Mouse (Mus musculus): Measurements from ENCODE around the gene 4933430I17Rik.
A peak's percentile ranks its signal among the peaks of the same experiment; 100 is the strongest.

4933430I17Rik gene

DNA sequence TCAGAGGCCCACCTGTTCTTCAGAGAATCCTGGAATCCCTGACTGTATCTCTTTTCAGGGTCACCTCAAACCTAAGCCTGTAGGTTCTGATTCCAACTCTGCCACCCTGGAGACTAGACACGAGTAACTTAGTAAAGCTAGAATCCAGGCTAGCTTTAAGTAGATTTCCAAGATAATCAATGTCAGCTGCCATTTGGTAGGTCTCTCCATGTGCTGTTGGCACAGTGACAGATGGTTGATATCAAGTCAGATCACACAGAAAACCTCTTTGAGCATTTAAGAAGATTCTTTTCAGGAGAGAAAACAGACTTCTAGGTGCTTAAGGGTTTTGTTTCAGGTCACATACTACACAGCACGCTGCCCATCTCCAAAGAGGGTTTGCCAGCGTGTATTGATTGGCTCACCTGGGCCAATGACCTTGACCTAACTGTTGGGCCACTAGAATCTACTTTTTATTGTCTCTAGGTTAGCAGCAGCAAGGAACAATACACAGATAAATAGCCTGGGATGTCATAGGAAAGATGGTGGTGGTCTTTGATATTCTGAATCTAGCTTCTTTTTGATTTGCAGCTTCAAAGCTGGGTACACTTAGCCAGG is 21.7 kb upstream of the 4933430I17Rik start, which contains the start of gene Hdhd3:
TSS of gene Hdhd3 (minus strand) at position 94 of the 597 bp plus-strand sequence.
- DNase-seq (ENCODE audit: low spot score) = no peak

DNA sequence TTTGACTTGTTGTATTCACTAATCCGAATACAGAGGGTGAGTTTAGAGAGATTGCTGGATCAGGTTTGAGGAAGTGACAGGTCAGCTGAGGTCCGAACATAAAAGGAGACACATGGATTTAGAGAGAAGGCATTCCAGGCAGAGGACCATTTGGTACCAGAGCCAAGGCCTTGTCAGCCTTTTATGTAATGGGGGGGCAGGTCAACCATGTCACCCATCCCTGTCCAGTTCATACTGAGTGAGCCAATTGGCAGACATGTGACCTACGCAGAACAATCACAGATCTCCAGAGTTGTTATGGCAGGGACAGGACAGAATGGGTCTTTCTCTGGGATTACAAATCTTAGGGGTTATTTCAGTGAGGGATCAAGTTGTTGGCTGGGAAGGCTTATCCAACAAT is 19.2 kb upstream of the 4933430I17Rik start:
- DNase-seq (ENCODE audit: low spot score) = no peak

DNA sequence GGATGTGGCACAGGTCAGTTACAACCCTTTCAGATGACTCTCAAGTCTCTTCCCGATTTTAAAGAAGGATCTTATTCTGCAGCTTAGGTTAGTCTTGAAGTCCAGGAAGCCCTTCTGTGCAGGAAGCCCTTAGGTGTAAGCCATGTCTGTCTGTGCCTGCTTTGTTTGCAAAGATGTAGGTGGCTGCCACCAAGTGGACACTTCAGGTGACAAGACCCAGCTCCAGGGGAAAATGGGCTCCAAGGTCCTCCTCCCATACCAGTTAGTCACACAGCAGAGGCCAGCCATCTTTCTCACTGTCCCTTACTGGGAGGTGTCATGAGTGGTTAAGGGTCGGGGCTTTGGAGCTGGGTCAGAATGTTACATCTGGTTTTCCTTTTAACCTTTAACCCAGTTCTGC is 18.4 kb upstream of the 4933430I17Rik start:
- DNase-seq (ENCODE audit: low spot score) = no peak

- no peak for DNase-seq (ENCODE audit: low spot score)
These were observed 16.3 kb upstream of the 4933430I17Rik start for GRCm38 (mm10) chr4:62508839-62509238.

DNA sequence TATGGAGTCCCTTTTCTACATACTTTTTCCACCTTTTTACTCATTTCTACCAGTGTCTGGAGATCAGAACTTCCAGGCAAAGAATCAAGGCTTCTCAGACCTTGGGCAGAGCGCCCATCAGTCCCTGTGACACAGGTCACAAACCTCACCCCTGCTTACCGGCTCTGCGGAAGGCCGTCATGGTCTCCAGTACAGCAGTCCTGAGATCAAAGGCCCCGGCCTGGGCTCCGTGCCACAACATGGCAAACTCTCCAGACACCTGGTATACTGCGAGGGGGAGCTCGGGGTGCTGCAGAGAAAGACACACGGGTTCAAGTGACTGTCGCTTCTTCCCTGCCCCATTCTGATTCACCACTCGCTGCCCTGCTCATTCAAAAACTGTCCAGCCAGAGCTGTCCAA is 15.2 kb upstream of the 4933430I17Rik start:
- no peak for DNase-seq (ENCODE audit: low spot score)

GRCm38 (mm10) chr4:62513998-62514506 is 11.1 kb upstream of the 4933430I17Rik start:
- DNase-seq (ENCODE audit: low spot score) = no peak

- no peak for DNase-seq (ENCODE audit: low spot score)
These were observed 10.2 kb upstream of the 4933430I17Rik start for GRCm38 (mm10) chr4:62514995-62515394.

DNA sequence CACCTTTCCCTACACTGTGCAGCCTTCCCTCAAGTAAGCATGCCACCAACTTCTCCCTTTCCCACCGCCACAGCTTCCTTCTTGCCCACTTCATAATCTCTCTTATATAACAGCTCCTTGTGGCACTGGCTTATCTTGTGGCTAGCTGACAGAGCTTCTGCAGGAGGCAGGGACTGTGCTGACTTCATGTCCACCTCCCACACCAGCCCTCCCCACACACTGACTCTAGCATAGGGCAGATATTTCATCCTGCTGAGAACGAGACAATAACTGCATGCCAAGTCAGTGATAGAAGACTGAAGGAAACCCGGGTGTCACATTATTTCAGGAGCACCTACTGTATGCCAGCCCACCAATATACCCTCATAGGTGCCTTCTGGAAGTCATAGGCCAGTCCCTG is 9.7 kb upstream of the 4933430I17Rik start:
- peak; percentile 32 for DNase-seq (ENCODE audit: low spot score)

DNA sequence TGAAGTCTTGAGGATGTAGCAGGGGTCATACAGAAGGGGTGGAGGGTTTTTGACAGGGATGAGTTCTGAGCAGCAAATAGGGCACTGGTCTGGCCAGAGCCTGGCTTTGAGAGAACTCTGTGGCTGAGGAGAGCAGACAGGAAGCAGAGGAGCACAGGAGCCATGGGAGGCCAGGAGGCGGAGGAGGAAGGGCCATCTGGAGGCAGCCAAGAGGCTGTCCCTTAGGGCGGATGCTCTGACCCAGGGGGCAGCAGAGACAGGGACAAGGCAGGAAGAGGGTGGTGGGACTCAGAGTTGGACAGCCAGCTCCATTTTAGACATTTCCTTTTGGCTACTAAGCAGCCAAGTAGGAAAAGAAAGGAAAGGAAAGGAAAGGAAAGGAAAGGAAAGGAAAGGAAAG is 9.1 kb upstream of the 4933430I17Rik start:
- no peak for DNase-seq (ENCODE audit: low spot score)

DNA sequence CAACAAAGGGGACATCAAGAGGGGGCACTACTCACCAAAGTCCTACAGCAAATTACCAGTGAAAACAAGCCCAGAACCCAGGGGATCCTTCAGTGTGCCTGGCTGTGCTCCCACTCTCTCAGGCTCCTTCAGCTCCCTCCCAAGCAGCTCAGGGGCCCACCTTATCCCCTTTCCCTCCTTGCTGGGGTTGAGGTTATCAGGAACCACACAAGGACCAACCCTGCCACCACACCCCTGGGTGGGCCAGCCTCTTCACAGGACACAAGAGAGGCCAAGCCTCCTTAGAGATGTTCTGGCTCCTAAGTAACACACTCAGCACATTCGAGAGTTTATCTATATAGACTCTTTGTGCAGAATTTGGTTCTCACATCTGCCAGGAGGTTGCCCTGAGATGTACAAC is 8.6 kb upstream of the 4933430I17Rik start:
- peak; percentile 69 for DNase-seq (ENCODE audit: low spot score)

- DNase-seq (ENCODE audit: low spot score) = peak; percentile 32
These were observed 8.1 kb upstream of the 4933430I17Rik start for GRCm38 (mm10) chr4:62517046-62517445.

DNA sequence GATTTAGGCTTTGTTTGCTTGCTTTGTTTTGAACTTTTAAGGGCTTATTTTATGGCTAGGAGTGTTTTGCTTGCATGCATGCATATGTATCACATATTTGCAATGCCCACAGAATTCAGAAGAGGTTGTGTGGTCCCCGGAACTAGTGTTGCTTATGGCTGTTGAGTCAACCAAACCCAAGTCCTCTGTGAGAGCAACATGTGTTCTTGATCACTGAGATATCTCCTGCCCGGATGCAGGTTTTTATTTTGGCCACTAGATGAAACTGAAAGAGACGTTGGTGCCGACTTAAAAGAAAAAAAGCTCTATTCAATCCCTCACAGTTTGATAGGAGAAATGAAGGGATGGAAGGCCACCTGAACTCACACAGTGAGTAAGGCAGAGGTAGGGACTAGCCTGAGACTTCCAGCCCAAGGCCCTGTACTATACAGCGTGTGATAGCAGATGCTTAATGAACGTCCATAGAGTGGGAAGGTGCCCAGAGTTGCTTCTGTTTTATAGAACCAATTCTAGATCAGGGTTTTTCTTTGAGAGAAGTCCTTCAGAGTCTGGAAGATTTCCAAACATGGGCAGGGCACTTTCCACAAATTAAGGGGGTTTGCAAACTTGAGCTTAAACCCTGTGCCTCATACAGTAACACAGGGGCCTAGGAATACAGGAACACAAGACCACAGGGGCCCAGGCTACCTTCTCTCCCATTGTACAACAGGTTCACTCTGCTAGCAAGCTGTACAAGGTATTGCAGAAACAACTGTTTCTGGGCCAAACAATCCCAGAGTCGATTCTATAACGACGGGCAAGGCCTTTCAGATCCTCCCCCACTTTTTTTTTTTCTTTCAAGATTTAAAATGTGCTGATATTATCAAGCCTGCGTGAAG is 7.4 kb upstream of the 4933430I17Rik start:
- DNase-seq (ENCODE audit: low spot score) = no peak

DNA sequence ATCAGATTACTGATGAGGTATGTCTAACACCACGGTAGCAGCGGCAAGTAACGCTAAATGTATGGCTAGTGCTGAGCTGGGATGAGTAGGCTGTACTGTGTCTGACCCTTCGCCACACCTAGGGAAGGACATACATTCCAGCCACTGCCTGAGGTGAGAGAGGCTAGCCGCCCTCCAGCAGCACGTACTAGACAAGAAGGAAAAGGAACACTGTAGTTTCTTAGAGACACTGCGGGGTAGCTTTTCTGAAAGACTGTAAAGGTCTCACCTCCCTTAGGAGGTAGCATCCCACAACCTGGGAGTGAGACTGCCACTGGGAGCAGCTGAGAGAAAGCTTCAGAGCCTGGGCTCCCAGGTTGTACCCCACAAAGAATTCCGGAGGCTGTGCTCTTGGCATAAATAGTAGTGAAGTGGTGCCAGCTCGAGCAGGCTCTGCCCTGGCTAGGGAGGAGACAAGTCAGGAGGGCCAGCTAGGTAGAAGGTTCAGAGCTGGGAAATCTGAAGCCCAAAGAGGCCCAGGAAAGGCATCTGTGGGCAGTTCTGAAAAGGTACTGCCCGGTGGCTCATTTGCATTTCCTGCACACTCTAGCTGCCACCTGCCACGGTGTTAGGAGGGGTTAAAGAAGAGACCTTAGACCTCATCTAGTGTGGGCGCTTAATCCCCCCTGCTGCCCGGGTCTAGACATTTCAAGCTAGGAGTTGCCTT is 6.6 kb upstream of the 4933430I17Rik start:
- DNase-seq (ENCODE audit: low spot score) = no peak

DNA sequence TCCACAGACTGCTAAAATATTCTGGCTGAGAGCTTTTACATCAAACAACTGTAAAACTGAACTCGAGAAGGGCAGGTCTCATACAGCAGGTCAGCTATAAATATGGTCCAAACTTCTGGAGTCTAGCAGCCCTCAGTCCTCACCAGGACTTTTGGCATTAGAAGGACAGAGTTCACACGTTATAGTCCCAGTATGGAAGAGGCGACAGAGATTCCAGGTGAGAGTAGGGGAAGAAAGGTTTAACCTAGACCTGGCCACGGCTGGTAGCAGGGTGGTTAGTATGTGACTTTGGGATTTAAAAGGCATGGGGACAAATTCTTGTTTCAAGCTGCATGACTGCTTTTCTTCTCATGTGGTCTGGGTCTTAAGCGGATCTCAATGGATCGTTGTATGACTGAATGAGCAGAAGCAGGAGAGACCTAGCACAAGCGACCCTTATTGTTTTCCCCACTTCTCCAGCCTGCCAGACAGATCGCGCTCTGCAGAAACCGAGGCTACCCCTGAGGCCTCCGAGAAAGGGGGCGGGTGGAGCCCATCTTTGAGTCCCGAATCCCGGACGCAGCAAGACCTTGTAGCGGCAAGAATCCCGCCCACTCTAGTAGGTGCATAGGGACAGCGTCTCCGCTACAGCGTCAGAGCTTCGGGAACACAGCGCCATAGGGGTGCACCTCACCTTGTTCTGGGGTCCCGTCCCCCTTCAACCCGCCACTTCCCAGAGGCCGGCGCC is 5.9 kb upstream of the 4933430I17Rik start:
- DNase-seq (ENCODE audit: low spot score) = no peak

GRCm38 (mm10) chr4:62519849-62520233 is 5.3 kb upstream of the 4933430I17Rik start, which contains the start of gene Alad:
Gene Alad, minus strand, starts transcription at chr4:62519918.
- peak; percentile 80 for DNase-seq (ENCODE audit: low spot score)

DNA sequence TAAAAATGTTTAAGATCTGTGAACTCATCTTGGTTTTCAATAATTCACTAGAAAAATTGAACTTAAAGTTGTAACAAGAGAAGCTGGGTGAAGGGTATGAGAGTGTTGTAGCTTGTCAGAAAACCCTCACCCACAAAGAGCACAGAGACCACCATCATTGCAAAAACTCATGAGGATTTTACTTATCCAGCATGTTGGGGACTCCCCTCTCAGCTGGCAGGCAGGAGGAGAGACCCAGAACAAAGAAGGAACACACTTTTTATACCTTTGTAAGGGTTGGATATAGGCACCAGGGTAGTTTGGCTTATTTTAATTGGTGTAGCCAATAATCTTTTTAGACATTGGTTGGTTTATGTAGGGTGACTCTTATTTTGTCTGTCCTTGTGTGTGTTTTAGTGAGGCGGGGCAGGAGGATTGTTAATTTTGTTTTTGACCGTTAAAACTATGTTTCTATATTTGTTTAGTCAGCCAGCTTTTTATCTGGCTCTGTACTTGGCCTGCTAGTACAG is 4.2 kb upstream of the 4933430I17Rik start:
- no peak for DNase-seq (ENCODE audit: low spot score)

- DNase-seq (ENCODE audit: low spot score) = no peak
These were observed 281 bp downstream of the 4933430I17Rik start for GRCm38 (mm10) chr4:62525489-62525811.

DNA sequence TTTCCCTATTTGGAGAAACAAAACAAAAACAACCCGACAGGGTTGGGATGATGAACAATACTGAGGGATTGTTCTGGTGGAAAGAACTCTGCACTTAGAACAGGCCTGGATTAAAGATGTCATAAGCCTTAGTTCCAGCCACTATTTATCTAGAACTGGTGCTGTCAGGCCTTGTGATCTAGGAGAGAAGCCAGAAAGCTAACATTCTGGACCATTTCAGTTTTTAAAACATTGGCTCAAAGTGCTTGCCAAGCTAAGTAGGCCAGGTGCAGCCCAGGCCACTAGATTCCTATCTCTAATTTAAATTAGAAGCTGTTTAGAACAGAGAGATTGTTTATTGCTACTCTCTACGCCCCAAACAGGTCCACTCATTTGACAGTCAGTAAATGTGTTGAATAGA is 1.1 kb downstream of the 4933430I17Rik start:
- no peak for DNase-seq (ENCODE audit: low spot score)

- no peak for DNase-seq (ENCODE audit: low spot score)
These were observed 2.5 kb downstream of the 4933430I17Rik start for GRCm38 (mm10) chr4:62527655-62528054.

GRCm38 (mm10) chr4:62533729-62534128 is 8.6 kb downstream of the 4933430I17Rik start:
- DNase-seq (ENCODE audit: low spot score) = no peak

GRCm38 (mm10) chr4:62541802-62542201 is 16.6 kb downstream of the 4933430I17Rik start:
- DNase-seq (ENCODE audit: low spot score) = no peak

- no peak for DNase-seq (ENCODE audit: low spot score)
These were observed 18.6 kb downstream of the 4933430I17Rik start for GRCm38 (mm10) chr4:62543782-62544181.

Measured in spleen, adult 12 weeks (tissue).